Mouse (Mus musculus) kidney, postnatal 0 days (tissue): Measurements from ENCODE around the gene Suds3. TPM values are rescaled to one million over a fixed set of nuclear protein-coding genes. Genes with fewer than 3 reads are reported as not detected.
A peak's percentile ranks its signal among the peaks of the same experiment; 100 is the strongest.

Experiments used
- ATAC-seq: fragments of 200-750 bp; cut with Nextera tagmentation; replicated peaks from 2 replicates; pipeline ENCODE4 v1.8.0; 2017; ENCODE audit warnings: low read depth, moderate number of reproducible peaks, moderate TSS enrichment, moderate library complexity; ENCODE audit not compliant: low FRiP score
- DNase-seq: peaks from one replicate; pipeline ENCODE4 v3.0.0-alpha.2; 2016; ENCODE audit warnings: low spot score
- H3K27ac ChIP-seq: fragments of 300-500 bp; sonication (generic); 2 replicates; pipeline ENCODE4 v1.5.1; 2014; ENCODE audit warnings: mild to moderate bottlenecking
- H3K27me3 ChIP-seq: fragments of 300-500 bp; sonication (generic); 2 replicates; pipeline ENCODE4 v1.6.1; 2014; ENCODE audit warnings: low read length, mixed read lengths; ENCODE audit not compliant: insufficient read depth
- H3K36me3 ChIP-seq: fragments of 300-500 bp; sonication (generic); 2 replicates; pipeline ENCODE4 v1.6.1; 2014; ENCODE audit warnings: low read length, mixed read lengths; ENCODE audit not compliant: insufficient read depth
- H3K4me1 ChIP-seq: fragments of 300-500 bp; sonication (generic); replicated peaks from 2 replicates; pipeline ENCODE4 v1.6.1; 2014; ENCODE audit warnings: antibody characterized with exemption, low read length, mixed read lengths; ENCODE audit not compliant: insufficient read depth
- H3K4me2 ChIP-seq: fragments of 300-500 bp; sonication (generic); 2 replicates; pipeline ENCODE4 v1.6.1; 2014; ENCODE audit warnings: mild to moderate bottlenecking, low read length, moderate library complexity, mixed read lengths
- H3K4me3 ChIP-seq: fragments of 300-500 bp; sonication (generic); replicated peaks from 2 replicates; pipeline ENCODE4 v1.5.1; 2014; ENCODE audit warnings: low read depth, low read length
- H3K9ac ChIP-seq: fragments of 300-500 bp; sonication (generic); 2 replicates; pipeline ENCODE4 v1.6.1; 2014; ENCODE audit warnings: low read depth, low read length
- H3K9me3 ChIP-seq: fragments of 300-500 bp; sonication (generic); replicated peaks from 2 replicates; pipeline ENCODE4 v1.6.1; 2016; ENCODE audit warnings: low read length, inconsistent platforms, mixed read lengths
- CTCF ChIP-seq: IDR thresholded peaks from 2 replicates; pipeline ENCODE4 v1.5.1; 2016; ENCODE audit warnings: antibody characterized with exemption, low read depth, mild to moderate bottlenecking, moderate library complexity
- WGBS: fragments of 180-500 bp; shearing (Covaris S2); extraction: QIAGEN DNeasy Blood & Tissue Kit; methylation state at CpG from one replicate; pipeline ENCODE4 v1.1.7; 2014; 5-methylcytosine and 5-hydroxymethylcytosine counted together
- polyA plus RNA-seq: library from polyadenylated mRNA; unstranded; fragments of >200 nt; fragmentation: Nextera tagmentation; extraction: Ambion mirVana; gene quantifications from 2 replicates; pipeline ENCODE4 v1.2.1, GENCODE M21; 2015

The Suds3 gene
- polyA plus RNA-seq, 1 experiment from 2014 or later = 69.3 TPM

GRCm38 (mm10) chr5:117159326-117159725 is 43.4 kb upstream of the Suds3 start:
- Histone ChIP-seq H3K27ac (peak overlapping the region; percentile 33; the same call in 1 of the 2 replicates), H3K4me1 (no peaks in the 10 kb centered on the region; the same call in 1 of the 2 replicates), H3K4me2 (no peak overlapping the region), H3K9me3 (no peaks in the 10 kb centered on the region), H3K27me3 (no peaks in the 10 kb centered on the region), H3K4me3 (no peak overlapping the region), H3K9ac (no peak overlapping the region), H3K36me3 (0 out of 2 replicates have a peak, but pooled peaks cover 3% of the 10 kb centered on the region)
- no peak for DNase-seq
- ATAC-seq = 0 out of 2 replicates have a peak, but pooled peaks have one; percentile 26
- no peak for TF ChIP-seq CTCF
- WGBS = 44% methylated on average over 8 of the region's 8 CpGs

DNA sequence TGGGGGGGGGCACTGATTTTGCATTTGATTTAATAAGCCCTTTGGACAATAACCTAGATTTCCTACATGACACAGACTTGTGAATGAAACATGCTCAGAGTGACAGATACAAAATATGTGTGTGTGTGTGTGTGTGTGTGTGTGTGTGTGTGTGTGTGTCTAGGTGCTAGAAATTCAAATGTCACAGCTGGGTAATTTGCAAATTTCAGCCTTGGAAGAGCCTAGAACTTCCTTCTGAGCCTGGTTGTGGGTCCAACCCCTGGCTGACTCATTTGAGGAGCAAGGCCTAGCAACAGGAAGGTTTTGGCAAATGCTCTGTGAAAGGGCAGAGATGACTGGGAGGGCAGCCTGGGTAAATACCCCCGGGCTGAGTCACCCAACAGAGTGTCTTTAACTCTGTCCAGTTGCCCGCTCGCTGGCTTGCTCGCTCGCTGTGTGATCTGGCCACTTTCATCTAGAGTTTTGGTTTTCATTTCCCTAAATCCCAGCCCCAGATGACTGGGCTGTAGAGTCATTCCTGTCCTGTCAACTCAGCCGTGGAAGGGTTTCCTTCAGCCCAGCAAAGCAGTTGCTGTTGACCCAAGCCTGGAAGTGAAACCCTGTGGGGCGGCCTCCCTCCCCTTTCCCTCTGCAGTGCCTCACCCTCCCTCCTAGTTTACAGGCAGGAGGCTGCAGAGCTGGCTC is 42.6 kb upstream of the Suds3 start:
- no peaks in the 10 kb centered on the region; the same call in 1 of the 2 replicates for H3K4me1 ChIP-seq
- 0 out of 2 replicates have a peak, but pooled peaks cover under 1% of the 10 kb centered on the region for H3K36me3 ChIP-seq
- WGBS = 51% methylated on average over 7 of the region's 7 CpGs
- peak; percentile 57 for DNase-seq
- H3K4me2 ChIP-seq = no peak overlapping the region
- H3K27ac ChIP-seq = 0 out of 2 replicates have a peak overlapping the region, but pooled peaks have one; percentile 37
- no peak overlapping the region for H3K9ac ChIP-seq
- ATAC-seq = no peak; the same call in 1 of the 2 replicates
- H3K9me3 ChIP-seq = no peaks in the 10 kb centered on the region
- no peak for TF ChIP-seq CTCF
- H3K27me3 ChIP-seq = no peaks in the 10 kb centered on the region
- H3K4me3 ChIP-seq = no peak overlapping the region

DNA sequence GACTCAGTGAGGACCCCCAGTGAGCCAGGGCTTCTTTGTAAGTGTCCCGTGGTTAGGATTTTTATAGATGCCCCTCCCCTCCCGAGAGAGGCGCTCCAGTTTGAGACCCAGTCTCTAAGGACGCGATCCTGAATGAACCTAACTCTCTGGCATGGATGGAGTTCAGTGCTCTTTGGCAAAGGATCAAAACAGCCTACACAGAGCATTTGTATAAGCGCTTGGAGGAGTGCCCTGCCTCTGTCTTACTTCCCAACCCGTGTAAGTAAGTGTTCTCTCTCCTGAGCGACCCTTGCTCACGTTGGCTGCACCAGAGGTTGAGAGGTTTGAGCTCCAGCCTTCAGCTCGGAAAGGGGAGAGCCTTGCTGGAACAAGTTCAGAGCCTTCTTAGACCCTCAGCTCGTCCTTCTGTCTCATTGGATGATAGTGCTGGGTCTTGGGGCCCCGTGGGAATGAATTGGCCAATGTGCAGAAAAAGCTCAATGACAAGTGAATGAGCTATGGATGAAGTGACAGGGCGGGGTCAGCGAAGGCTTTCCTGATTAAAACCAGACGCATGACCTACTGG is 37.7 kb upstream of the Suds3 start:
- no peak overlapping the region for H3K4me3 ChIP-seq
- no peak overlapping the region for H3K9ac ChIP-seq
- H3K27ac ChIP-seq = no peak overlapping the region
- TF ChIP-seq CTCF = no peak
- no peak overlapping the region for H3K4me2 ChIP-seq
- 68% methylated on average over 15 of the region's 15 CpGs for WGBS
- no peaks in the 10 kb centered on the region for H3K27me3 ChIP-seq
- no peaks in the 10 kb centered on the region for H3K36me3 ChIP-seq
- ATAC-seq = no peak
- no peaks in the 10 kb centered on the region; the same call in 1 of the 2 replicates for H3K9me3 ChIP-seq
- H3K4me1 ChIP-seq = no peaks in the 10 kb centered on the region
- DNase-seq = peak; percentile 68

- Histone ChIP-seq H3K4me2 (no peak overlapping the region), H3K36me3 (no peaks in the 10 kb centered on the region), H3K9ac (no peak overlapping the region), H3K9me3 (no peaks in the 10 kb centered on the region; the same call in 1 of the 2 replicates), H3K27me3 (no peaks in the 10 kb centered on the region), H3K4me1 (no peaks in the 10 kb centered on the region), H3K27ac (no peak overlapping the region), H3K4me3 (no peak overlapping the region)
- peak; percentile 38; the same call in 1 of the 2 replicates for TF ChIP-seq CTCF
- no peak for ATAC-seq
- no peak for DNase-seq
Measured at GRCm38 (mm10) chr5:117152944-117153343, 37.0 kb upstream of the Suds3 start.

DNA sequence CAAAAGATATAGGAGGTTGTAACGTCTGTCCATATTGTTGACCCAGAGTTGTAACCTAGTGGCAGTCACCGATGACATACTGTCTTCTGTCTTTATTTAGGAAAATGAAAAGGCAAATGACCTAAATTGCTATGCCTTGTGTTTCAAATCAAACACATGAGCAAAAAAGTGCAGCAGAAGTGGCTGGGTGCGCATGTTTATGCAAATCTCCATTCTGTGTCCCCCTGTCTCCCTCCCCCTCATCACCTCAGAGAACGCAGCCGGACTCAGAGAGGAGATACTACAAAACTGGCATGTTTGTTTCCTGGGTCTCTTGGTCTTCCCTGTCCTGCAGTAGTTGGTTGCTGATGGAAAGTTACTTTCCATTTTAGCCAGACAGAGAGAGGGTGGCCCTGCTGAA is 34.2 kb upstream of the Suds3 start:
- TF ChIP-seq CTCF = no peak
- no peak overlapping the region for H3K4me3 ChIP-seq
- H3K4me1 ChIP-seq = no peaks in the 10 kb centered on the region
- no peaks in the 10 kb centered on the region for H3K36me3 ChIP-seq
- no peak overlapping the region for H3K9ac ChIP-seq
- DNase-seq = no peak
- 81% methylated on average over 5 of the region's 5 CpGs for WGBS
- no peak for ATAC-seq
- no peak overlapping the region for H3K27ac ChIP-seq
- no peaks in the 10 kb centered on the region; the same call in none of the 2 replicates for H3K9me3 ChIP-seq
- no peak overlapping the region for H3K4me2 ChIP-seq
- no peaks in the 10 kb centered on the region for H3K27me3 ChIP-seq

- DNase-seq (no peak), ATAC-seq (no peak)
- Histone ChIP-seq H3K4me3 (no peak overlapping the region), H3K27me3 (no peaks in the 10 kb centered on the region), H3K4me2 (no peak overlapping the region), H3K36me3 (no peaks in the 10 kb centered on the region), H3K9me3 (no peaks in the 10 kb centered on the region; the same call in none of the 2 replicates), H3K9ac (no peak overlapping the region), H3K27ac (no peak overlapping the region), H3K4me1 (no peaks in the 10 kb centered on the region)
- no peak for TF ChIP-seq CTCF
- whole genome bisulfite sequencing = 58% methylated on average over 16 of the region's 16 CpGs
Measured at GRCm38 (mm10) chr5:117149054-117149942, 33.4 kb upstream of the Suds3 start.
